Mouse (Mus musculus): ENCODE measurements at regions not wholly inside any gene's neighbourhood (a gene's known extent, or its start where the extent isn't known, plus 50 kb on each side); places are given as distances from the start of the nearest gene placed in this dataset.

DNA sequence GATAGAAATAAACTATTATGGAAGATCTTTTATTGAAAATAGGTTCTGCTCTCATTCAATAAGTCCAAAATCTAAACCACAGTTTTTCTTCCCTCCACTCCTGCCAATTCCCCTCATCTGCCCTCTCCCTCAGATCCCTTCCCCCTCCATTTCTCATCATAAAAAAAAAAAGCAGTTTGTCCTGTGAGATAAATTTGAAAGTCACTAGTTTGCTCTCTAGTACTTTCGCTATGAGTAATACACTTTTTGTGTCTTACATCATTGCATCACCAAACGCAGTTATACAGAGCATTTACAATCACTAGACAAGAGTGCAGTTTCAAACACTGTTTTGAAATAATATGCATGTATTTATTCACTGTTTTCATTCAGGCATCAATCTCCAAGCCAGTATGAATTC lies 980.5 kb downstream of the Galc start:
- TF ChIP-seq CTCF (IDR thresholded peaks at IDR 0.05) = no peak
- no peak for TF ChIP-seq EP300 (IDR thresholded peaks at IDR 0.05)
